Mouse (Mus musculus) hindbrain, embryonic 12.5 days (tissue): ENCODE results near the gene Ttll5. TPM values are rescaled to one million over a fixed set of nuclear protein-coding genes. Genes with fewer than 3 reads are reported as not detected.
A peak's percentile ranks its signal among the peaks of the same experiment; 100 is the strongest.

Experiments used
- ATAC-seq: fragments of 200-750 bp; cut with Nextera tagmentation; 2 replicates; pipeline ENCODE4 v1.8.0; 2017; ENCODE audit warnings: moderate TSS enrichment; ENCODE audit not compliant: low FRiP score
- H3K27ac ChIP-seq: fragments of 300-500 bp; sonication (generic); 2 replicates; pipeline ENCODE4 v1.5.1; 2016; ENCODE audit warnings: mild to moderate bottlenecking
- H3K27me3 ChIP-seq: fragments of 300-500 bp; sonication (generic); 2 replicates; pipeline ENCODE4 v1.6.1; 2016; ENCODE audit warnings: mild to moderate bottlenecking
- H3K36me3 ChIP-seq: fragments of 300-500 bp; sonication (generic); 2 replicates; pipeline ENCODE4 v1.6.1; 2016; ENCODE audit warnings: mild to moderate bottlenecking
- H3K4me1 ChIP-seq: fragments of 300-500 bp; sonication (generic); 2 replicates; pipeline ENCODE4 v1.6.1; 2016
- H3K4me2 ChIP-seq: fragments of 300-500 bp; sonication (generic); replicated peaks from 2 replicates; pipeline ENCODE4 v1.6.1; 2016; ENCODE audit warnings: mild to moderate bottlenecking
- H3K4me3 ChIP-seq: fragments of 300-500 bp; sonication (generic); 2 replicates; pipeline ENCODE4 v1.5.1; 2016; ENCODE audit warnings: mild to moderate bottlenecking
- H3K9ac ChIP-seq: fragments of 300-500 bp; sonication (generic); 2 replicates; pipeline ENCODE4 v1.6.1; 2016; ENCODE audit warnings: mild to moderate bottlenecking, moderate library complexity
- H3K9me3 ChIP-seq: fragments of 300-500 bp; sonication (generic); replicated peaks from 2 replicates; pipeline ENCODE4 v1.6.1; 2016; ENCODE audit warnings: mild to moderate bottlenecking
- WGBS: fragments of 180-500 bp; shearing (Covaris S2); methylation state at CpG from one replicate; pipeline ENCODE4 v1.1.7; 2016; 5-methylcytosine and 5-hydroxymethylcytosine counted together
- polyA plus RNA-seq: library from polyadenylated mRNA; unstranded; fragments of >200 nt; fragmentation: Nextera tagmentation; extraction: Ambion mirVana; gene quantifications from 2 replicates; pipeline ENCODE4 v1.2.1, GENCODE M21; 2016

Gene Ttll5
- polyA plus RNA-seq, 1 experiment from 2014 or later, result 15.9 TPM

DNA sequence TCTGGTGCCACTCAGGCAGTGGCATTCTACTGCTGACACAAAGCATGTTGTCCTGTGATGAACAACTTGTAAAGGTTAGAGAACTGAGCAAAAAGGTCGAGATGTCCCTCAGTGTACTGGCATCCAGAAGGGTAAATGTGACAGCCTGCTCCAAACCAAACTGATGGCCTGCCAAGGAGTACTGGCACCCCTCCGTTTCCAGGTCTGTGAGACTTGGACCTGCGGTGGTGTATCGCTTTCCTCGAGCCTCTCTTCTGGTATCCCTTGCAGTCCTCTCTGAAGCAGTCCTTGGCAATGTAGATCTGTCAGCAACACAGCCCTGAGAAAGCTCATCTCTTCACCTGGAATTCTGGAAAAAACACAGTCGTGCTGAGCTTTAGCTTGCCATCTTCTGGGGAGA, 201.0 kb downstream of the Ttll5 start:
- ATAC-seq, result no peak
- Histone ChIP-seq H3K4me2 (no peak overlapping the region), H3K9ac (no peak overlapping the region), H3K4me3 (no peak overlapping the region), H3K27ac (no peak overlapping the region), H3K4me1 (peaks cover 13% of the 10 kb centered on the region; the same call in 1 of the 2 replicates), H3K36me3 (no peaks in the 10 kb centered on the region), H3K9me3 (no peaks in the 10 kb centered on the region), H3K27me3 (no peaks in the 10 kb centered on the region)
- 89% methylated on average over 6 of the region's 6 CpGs for WGBS

DNA sequence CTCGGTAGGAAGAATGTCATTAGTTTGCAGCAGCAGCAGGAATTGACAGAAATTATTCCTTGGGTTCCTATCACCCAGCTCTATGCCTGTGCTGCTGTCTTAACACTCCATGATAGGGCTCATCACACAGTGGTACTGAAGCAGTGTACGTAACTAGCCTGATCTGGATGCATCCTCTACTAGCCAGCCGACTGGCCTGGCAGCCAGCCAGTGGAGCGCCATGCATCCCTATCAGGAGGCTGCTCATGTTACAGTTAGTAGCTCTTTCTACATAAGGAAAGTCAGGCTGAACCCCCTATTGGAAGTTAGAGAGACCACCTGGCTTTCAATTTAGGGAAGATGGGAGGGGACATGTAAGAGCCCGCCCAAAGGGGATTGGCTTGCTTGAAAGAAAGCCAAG, 202.5 kb downstream of the Ttll5 start:
- ATAC-seq, result no peak
- Histone ChIP-seq H3K4me1 (peaks cover 13% of the 10 kb centered on the region; the same call in 1 of the 2 replicates), H3K4me2 (no peak overlapping the region), H3K4me3 (no peak overlapping the region), H3K9ac (no peak overlapping the region), H3K27me3 (no peaks in the 10 kb centered on the region), H3K9me3 (no peaks in the 10 kb centered on the region), H3K36me3 (no peaks in the 10 kb centered on the region), H3K27ac (no peak overlapping the region)
- 76% methylated on average over 5 of the region's 5 CpGs for WGBS

DNA sequence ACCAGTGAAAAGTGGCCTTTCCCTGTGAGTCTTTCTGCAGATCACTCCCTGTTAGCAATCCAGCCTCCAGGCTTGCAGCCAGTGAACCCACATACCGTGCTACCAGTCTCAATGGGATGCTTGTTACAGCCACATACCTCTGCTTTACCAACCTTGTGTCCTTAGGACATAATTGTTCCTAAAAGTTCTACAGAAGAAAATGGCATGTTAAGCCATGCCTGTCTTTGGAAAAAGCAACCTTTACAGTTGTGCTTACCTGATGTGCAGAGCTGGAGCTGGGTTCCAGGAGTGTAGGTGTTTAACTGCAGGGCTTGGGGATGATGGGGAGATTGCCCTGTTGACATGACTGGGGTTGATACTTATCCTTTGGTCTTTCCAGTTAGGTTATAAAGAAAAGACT, 203.3 kb downstream of the Ttll5 start:
- Histone ChIP-seq H3K4me3 (no peak overlapping the region), H3K27me3 (no peaks in the 10 kb centered on the region), H3K27ac (no peak overlapping the region), H3K36me3 (no peaks in the 10 kb centered on the region), H3K4me2 (no peak overlapping the region), H3K4me1 (peaks cover 8% of the 10 kb centered on the region; the same call in 1 of the 2 replicates), H3K9ac (no peak overlapping the region), H3K9me3 (no peaks in the 10 kb centered on the region)
- no peak for ATAC-seq
- 81% methylated on average over 1 of the region's 1 CpGs for WGBS

DNA sequence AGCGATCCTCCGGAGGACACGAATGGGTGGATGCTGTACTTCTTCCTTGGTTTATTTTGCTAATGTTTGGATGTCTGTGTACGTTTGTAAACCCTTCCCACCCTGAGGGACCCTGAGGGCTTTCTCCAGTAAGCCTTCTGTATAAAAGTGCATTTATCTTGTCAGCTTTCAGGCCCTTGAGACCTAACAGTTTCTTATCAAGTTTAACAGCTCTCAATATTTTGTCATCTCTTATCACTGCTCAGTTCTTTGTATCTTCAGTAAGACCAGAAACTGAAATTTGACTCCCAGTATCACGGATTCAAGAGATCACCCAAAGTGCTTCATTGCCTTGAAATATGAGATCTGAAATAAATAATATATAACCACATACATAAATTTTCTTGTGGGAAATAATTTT, 206.5 kb downstream of the Ttll5 start:
- H3K4me1 ChIP-seq, result no peaks in the 10 kb centered on the region
- ATAC-seq, result no peak
- H3K36me3 ChIP-seq, result no peaks in the 10 kb centered on the region
- H3K27ac ChIP-seq, result no peak overlapping the region
- no peaks in the 10 kb centered on the region for H3K9me3 ChIP-seq
- H3K27me3 ChIP-seq, result no peaks in the 10 kb centered on the region
- 90% methylated on average over 5 of the region's 5 CpGs for WGBS
- H3K9ac ChIP-seq, result no peak overlapping the region
- no peak overlapping the region for H3K4me2 ChIP-seq
- no peak overlapping the region for H3K4me3 ChIP-seq

DNA sequence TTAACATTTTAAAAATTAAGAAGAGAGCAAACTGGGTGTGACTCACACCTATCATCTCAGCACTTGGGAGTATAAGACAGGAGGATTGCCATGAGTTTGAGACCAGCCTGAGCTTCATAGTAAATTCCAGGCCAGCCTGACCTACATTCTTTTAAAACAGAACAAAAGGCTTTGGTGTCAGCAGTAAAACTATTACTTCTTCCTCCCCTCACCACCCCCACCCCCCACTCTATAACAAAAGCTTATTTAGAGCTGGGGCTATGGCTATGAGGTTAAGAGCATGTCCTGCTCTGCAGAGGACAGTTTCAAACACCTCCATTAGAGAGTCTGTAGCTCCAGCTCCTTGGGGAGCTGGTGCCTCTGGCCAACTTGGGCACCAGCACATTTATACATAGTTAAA, 211.1 kb downstream of the Ttll5 start:
- Histone ChIP-seq H3K4me1 (peaks cover 17% of the 10 kb centered on the region), H3K27me3 (no peaks in the 10 kb centered on the region), H3K27ac (no peak overlapping the region), H3K4me3 (no peak overlapping the region), H3K9me3 (no peaks in the 10 kb centered on the region), H3K9ac (no peak overlapping the region), H3K36me3 (no peaks in the 10 kb centered on the region), H3K4me2 (no peak overlapping the region)
- no peak for ATAC-seq

DNA sequence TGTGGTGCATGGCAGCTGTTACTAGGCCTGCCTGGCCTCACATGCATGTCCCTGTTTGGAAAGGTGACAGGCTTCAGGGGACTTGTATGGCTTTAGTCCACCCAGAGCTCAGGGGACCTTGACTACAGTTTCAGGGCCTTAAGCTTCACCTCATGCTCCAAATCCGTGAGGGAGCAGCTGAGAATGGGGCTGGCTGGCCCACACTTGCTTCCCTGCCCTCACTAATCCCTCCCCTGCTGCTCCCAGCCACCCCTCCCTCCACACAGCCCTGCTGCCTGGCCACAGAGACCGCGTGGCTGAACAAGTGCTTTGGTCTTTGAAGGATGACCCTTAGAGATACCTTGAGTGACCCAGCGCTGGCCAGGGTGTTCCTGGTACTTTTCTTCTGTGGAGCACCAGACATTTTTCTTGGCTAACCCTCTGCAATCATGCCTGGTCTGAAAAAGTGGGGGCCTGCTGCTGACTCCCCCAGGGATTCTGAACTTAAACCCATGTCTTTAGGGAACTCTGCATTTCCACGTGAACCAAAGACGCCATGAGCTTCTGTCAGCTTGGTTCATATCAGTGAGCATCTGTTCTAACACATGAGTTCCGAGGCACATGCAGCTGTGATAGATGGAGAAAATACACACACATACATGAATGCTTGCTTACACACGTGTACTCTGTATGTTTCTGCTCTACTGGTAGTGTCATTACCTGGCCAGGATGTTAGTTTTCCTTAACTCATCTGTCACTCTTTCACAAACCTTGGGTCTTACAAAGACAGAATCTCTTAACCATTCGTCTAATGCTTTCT, 212.1 kb downstream of the Ttll5 start:
- no peaks in the 10 kb centered on the region for H3K27me3 ChIP-seq
- peaks cover 17% of the 10 kb centered on the region for H3K4me1 ChIP-seq
- H3K27ac ChIP-seq, result peak overlapping the region; percentile 73
- H3K9ac ChIP-seq, result no peak overlapping the region
- H3K4me2 ChIP-seq, result no peak overlapping the region
- WGBS, result 44% methylated on average over 9 of the region's 9 CpGs
- no peaks in the 10 kb centered on the region for H3K9me3 ChIP-seq
- H3K36me3 ChIP-seq, result no peaks in the 10 kb centered on the region
- no peak for ATAC-seq
- no peak overlapping the region for H3K4me3 ChIP-seq

DNA sequence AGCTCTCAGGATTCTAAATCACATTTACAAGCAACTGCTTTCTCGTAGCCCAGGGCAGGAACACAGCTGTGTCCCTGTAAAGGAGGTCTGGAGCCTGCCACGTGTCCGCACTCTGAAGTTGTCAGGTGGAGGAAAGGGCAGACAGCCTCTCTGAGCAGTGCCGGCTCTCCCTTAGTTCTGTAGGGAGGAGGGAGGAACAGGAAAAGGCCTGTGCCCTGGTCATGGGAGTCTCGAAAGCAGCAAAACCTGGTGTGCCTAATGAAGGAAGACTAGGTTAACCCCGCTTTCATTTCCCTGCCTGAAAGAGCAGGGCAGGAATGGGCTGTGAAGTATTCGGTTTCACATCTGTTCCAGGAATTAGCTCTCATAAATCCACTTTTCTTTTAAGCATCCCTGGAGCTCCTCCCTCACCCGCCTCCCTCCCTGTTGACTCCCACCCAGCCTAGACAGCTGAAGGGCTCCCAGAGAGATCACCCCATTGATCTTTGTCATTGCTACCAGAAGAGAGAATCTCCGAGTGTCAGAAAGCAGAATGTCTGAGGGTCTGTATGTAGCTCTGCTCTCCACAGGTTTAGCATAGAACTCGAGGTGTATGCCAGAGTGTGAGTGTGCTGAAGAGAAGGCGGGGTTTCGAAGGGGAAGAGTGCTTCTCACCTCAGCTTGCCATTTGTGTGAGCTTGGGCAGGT, 212.9 kb downstream of the Ttll5 start:
- peak; percentile 69 for ATAC-seq
- no peak overlapping the region for H3K4me2 ChIP-seq
- peaks cover 17% of the 10 kb centered on the region for H3K4me1 ChIP-seq

DNA sequence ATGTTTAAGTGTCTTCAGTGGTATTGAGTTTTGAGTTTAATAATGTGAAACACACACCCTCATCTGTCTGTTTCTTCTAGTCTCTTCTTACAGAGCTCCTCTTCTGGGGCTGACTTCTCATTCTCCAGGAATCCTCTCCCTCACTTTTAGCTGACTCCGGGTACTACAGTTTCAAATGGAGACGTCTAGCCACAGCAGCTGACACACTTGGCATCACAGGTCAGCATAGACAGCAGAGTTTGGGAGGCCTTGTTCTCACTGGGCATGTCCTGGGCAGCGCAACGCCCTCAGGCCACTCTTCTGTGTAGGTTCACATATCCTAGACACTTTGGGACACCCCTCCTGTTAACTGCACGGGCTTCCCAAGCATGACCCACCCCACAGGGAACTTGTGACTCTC, 214.6 kb downstream of the Ttll5 start:
- H3K4me1 ChIP-seq, result peaks cover 17% of the 10 kb centered on the region
- H3K4me2 ChIP-seq, result no peak overlapping the region
- no peak overlapping the region for H3K27ac ChIP-seq
- H3K36me3 ChIP-seq, result 0 out of 2 replicates have a peak, but pooled peaks cover 5% of the 10 kb centered on the region
- H3K27me3 ChIP-seq, result no peaks in the 10 kb centered on the region
- peaks cover 8% of the 10 kb centered on the region; the same call in 1 of the 2 replicates for H3K9me3 ChIP-seq
- 88% methylated on average over 5 of the region's 5 CpGs for WGBS
- no peak overlapping the region for H3K4me3 ChIP-seq
- ATAC-seq, result no peak
- H3K9ac ChIP-seq, result no peak overlapping the region

More for the DNA sequence above, 212.9 kb downstream of the Ttll5 start:
- Histone ChIP-seq H3K4me3 (no peak overlapping the region), H3K36me3 (no peaks in the 10 kb centered on the region), H3K27ac (peak overlapping the region; percentile 73; the same call in 1 of the 2 replicates), H3K27me3 (no peaks in the 10 kb centered on the region), H3K9ac (no peak overlapping the region), H3K9me3 (no peaks in the 10 kb centered on the region)
- 28% methylated on average over 12 of the region's 12 CpGs for WGBS

DNA sequence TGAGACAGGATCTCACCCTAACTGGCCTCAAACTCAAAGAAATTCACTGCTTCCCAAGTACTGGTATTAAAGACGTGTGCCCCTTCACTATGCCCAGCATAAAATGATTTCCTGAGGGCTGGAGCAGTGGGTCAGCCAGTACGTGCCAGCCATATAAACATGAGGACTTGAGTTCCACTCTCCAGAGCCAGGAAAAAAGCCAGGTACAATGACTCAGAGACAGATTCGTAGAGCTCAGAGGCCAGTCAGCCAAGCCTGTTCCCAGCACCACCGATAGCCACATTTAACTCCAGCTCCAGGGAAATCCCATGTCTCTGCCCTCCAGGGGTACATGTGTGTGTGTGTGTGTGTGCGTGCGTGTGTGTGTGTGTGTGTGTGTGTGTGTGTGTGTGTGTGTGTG, 215.3 kb downstream of the Ttll5 start:
- Histone ChIP-seq H3K9ac (no peak overlapping the region), H3K4me1 (peaks cover 17% of the 10 kb centered on the region), H3K27ac (no peak overlapping the region), H3K9me3 (peaks cover 8% of the 10 kb centered on the region; the same call in 1 of the 2 replicates), H3K4me2 (no peak overlapping the region), H3K4me3 (no peak overlapping the region), H3K27me3 (no peaks in the 10 kb centered on the region), H3K36me3 (0 out of 2 replicates have a peak, but pooled peaks cover 5% of the 10 kb centered on the region)
- WGBS, result 94% methylated on average over 6 of the region's 6 CpGs
- no peak for ATAC-seq

DNA sequence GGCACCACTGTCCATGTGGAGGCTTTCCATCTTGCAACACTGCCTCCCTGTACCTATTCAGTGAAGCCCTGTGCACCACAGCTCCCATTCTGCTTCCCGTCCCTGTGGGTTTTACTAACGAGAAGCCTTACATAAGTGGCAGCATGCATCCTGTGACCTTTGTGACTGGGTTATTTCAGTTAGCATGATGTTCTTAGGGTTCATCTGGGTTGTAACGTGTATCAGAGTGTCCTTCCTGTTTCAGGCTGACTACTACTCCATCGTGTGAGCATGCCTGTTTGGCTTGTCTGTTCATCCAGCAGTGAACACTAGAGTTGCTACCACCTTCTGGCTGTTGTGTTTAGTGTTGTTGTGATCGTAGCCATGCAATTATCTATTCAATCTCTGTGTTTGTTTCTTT, 221.7 kb downstream of the Ttll5 start:
- Histone ChIP-seq H3K36me3 (0 out of 2 replicates have a peak, but pooled peaks cover 5% of the 10 kb centered on the region), H3K27ac (no peak overlapping the region), H3K4me1 (0 out of 2 replicates have a peak, but pooled peaks cover 6% of the 10 kb centered on the region), H3K9ac (no peak overlapping the region), H3K4me3 (no peak overlapping the region), H3K27me3 (no peaks in the 10 kb centered on the region), H3K9me3 (peaks cover 8% of the 10 kb centered on the region; the same call in 1 of the 2 replicates), H3K4me2 (no peak overlapping the region)
- WGBS, result 80% methylated on average over 5 of the region's 5 CpGs
- no peak for ATAC-seq

DNA sequence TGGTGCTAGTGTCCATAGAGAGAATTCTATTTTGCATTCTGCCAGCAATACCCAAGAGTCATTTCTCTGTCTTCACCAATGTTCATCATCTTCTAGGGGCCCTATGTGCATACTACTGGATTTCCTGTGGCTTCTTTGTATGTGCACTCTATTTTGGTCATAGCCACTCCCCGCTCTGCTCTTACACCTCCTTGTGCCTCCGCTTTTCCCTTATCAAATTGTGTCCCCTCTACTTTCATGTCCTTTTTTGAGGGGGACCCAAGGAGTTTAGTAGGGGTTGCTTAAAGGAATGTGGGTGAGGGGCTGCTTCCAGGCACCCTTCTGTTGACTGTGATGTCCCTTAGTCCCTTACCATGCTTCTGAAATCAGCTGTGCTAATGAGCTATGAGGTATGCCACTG, 222.3 kb downstream of the Ttll5 start:
- Histone ChIP-seq H3K9me3 (peaks cover 8% of the 10 kb centered on the region; the same call in 1 of the 2 replicates), H3K9ac (no peak overlapping the region), H3K27ac (no peak overlapping the region), H3K4me3 (no peak overlapping the region), H3K36me3 (0 out of 2 replicates have a peak, but pooled peaks cover 5% of the 10 kb centered on the region), H3K4me1 (0 out of 2 replicates have a peak, but pooled peaks cover 6% of the 10 kb centered on the region), H3K27me3 (no peaks in the 10 kb centered on the region), H3K4me2 (no peak overlapping the region)
- 100% methylated on average over 2 of the region's 2 CpGs for WGBS
- no peak for ATAC-seq

DNA sequence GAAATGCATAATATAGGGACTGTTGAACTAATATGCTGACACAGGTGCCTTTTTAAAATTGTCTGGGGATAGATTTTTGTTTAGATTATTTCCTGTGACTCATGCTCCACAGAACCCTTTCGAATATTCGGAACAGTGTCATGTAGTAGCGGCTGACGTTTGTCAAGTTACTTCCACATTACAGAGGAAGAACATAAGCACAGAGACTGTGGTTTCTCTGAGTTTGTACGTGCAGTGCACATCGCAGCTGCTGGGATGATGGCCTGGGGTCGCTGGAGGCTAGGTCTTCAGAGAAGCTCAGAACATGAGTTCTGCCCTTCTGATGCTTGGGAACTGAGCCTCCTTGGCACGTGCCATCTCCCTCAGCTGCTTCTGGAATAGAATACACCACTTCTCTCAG, 222.9 kb downstream of the Ttll5 start:
- H3K9me3 ChIP-seq, result peaks cover 8% of the 10 kb centered on the region; the same call in 1 of the 2 replicates
- 88% methylated on average over 8 of the region's 8 CpGs for WGBS
- H3K4me3 ChIP-seq, result no peak overlapping the region
- no peak for ATAC-seq
- H3K27me3 ChIP-seq, result no peaks in the 10 kb centered on the region
- H3K27ac ChIP-seq, result no peak overlapping the region
- 0 out of 2 replicates have a peak, but pooled peaks cover 6% of the 10 kb centered on the region for H3K4me1 ChIP-seq
- H3K4me2 ChIP-seq, result no peak overlapping the region
- 0 out of 2 replicates have a peak, but pooled peaks cover 5% of the 10 kb centered on the region for H3K36me3 ChIP-seq
- no peak overlapping the region for H3K9ac ChIP-seq
